Mouse (Mus musculus) intestine, embryonic 14.5 days (tissue): Measurements from ENCODE around the gene Rpl23a. TPM values are rescaled to one million over a fixed set of nuclear protein-coding genes. Genes with fewer than 3 reads are reported as not detected.

Experiments used
- ATAC-seq: fragments of 200-750 bp; cut with Nextera tagmentation; replicated peaks from 2 replicates; pipeline ENCODE4 v1.8.0; 2017; ENCODE audit warnings: low read depth, moderate number of reproducible peaks, moderate TSS enrichment, moderate library complexity; ENCODE audit not compliant: low FRiP score, low TSS enrichment
- DNase-seq: peaks from one replicate; pipeline ENCODE4 v3.0.0-alpha.2; 2018; ENCODE audit warnings: low spot score
- H3K27ac ChIP-seq: fragments of 300-500 bp; sonication (generic); 2 replicates; pipeline ENCODE4 v1.5.1; 2014; ENCODE audit warnings: low read depth, mild to moderate bottlenecking, control low read depth
- H3K27me3 ChIP-seq: fragments of 300-500 bp; sonication (generic); replicated peaks from 2 replicates; pipeline ENCODE4 v1.6.1; 2014; ENCODE audit warnings: low read length, control low read depth; ENCODE audit not compliant: control insufficient read depth, insufficient read depth
- H3K36me3 ChIP-seq: fragments of 300-500 bp; sonication (generic); 2 replicates; pipeline ENCODE4 v1.6.1; 2014; ENCODE audit warnings: low read length, control low read depth; ENCODE audit not compliant: control insufficient read depth, insufficient read depth
- H3K4me1 ChIP-seq: fragments of 300-500 bp; sonication (generic); replicated peaks from 2 replicates; pipeline ENCODE4 v1.6.1; 2014; ENCODE audit warnings: low read length, control low read depth, mixed read lengths; ENCODE audit not compliant: control insufficient read depth, insufficient read depth
- H3K4me2 ChIP-seq: fragments of 300-500 bp; sonication (generic); 2 replicates; pipeline ENCODE4 v1.6.1; 2014; ENCODE audit warnings: low read length
- H3K4me3 ChIP-seq: fragments of 300-500 bp; sonication (generic); 2 replicates; pipeline ENCODE4 v1.5.1; 2014; ENCODE audit warnings: low read depth, low read length, control low read depth, mixed read lengths
- H3K9ac ChIP-seq: fragments of 300-500 bp; sonication (generic); 2 replicates; pipeline ENCODE4 v1.6.1; 2014; ENCODE audit warnings: mild to moderate bottlenecking, low read length
- H3K9me3 ChIP-seq: fragments of 300-500 bp; sonication (generic); 2 replicates; pipeline ENCODE4 v1.6.1; 2016; ENCODE audit warnings: low read length, control low read depth; ENCODE audit not compliant: control insufficient read depth
- WGBS: fragments of 180-500 bp; shearing (Covaris S2); extraction: QIAGEN DNeasy Blood & Tissue Kit; methylation state at CpG from one replicate; pipeline ENCODE4 v1.1.7; 2014; 5-methylcytosine and 5-hydroxymethylcytosine counted together
- polyA plus RNA-seq: library from polyadenylated mRNA; unstranded; fragments of >200 nt; fragmentation: Nextera tagmentation; extraction: Ambion mirVana; gene quantifications from 2 replicates; pipeline ENCODE4 v1.2.1, GENCODE M21; 2014

The Rpl23a gene
- polyA plus RNA-seq, 1 experiment from 2014 or later = 1,870 TPM

DNA sequence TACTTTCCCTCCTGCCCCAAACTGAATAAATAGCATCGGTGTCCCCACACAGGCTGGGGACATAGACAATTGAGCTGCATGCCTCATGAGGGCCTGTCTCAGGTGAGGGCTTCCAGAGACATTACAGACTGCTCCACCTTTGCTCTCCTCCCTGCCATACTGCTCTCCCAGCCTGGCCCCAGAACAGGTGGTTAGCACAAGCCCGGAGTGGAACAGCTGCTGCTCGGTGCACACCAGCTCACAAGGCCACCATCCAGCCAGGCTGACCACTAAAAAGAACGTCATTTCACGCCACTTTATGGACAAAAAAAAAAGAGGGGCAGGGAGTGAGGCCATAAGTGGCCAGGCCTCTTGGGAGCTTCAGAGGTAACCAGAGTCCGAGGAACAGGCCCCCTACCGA lies 23.8 kb upstream of the Rpl23a start:
- Histone ChIP-seq H3K9ac (no peak overlapping the region), H3K9me3 (no peaks in the 10 kb centered on the region), H3K4me3 (no peak overlapping the region), H3K4me2 (no peak overlapping the region), H3K27ac (no peak overlapping the region), H3K27me3 (no peaks in the 10 kb centered on the region), H3K36me3 (peaks cover 78% of the 10 kb centered on the region), H3K4me1 (0 out of 2 replicates have a peak, but pooled peaks cover 5% of the 10 kb centered on the region)
- no peak for ATAC-seq
- 86% methylated on average over 7 of the region's 7 CpGs for WGBS
- no peak for DNase-seq

DNA sequence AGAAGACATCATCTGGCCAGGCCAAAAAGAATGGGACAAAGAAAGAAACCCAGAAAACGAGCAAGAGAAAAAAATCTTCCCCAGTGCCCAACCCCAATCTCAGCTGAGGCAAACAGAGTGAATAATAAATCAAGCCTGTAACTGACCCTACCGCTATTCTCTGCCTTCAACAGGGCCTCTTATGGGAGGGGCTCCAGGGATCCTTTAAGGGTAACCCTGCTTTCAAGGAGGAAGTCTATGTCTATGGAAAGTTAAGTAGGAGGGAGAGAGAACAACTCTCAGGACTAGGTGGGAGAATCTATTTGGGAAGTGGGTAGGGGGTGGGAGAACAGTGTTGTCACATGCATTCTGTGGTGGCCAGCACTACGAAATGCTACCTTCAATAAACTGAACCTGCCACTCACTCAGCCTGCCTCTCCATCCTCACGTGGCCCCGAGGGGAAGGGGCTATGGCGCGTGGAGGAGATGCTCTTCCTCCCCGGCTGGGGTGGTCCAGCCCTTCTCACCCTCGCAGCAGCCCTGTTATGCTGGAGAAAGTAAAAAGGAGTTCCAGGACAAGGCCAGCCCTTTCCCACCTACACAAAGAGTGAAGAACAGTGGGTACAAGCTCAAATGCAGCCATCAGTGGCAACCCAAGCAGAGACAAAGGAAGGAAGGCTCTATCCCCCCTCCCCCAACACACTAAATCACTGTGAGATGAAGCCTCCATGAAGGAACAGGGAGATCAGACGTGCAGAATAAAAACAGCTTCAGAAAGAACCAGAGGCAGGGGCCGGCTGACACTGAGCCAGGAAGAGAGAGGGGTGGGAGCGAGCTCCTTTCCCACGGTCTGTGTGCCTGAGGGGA lies 22.2 kb upstream of the Rpl23a start:
- H3K9ac ChIP-seq = no peak overlapping the region
- H3K4me3 ChIP-seq = no peak overlapping the region
- no peak overlapping the region for H3K27ac ChIP-seq
- H3K4me1 ChIP-seq = 0 out of 2 replicates have a peak, but pooled peaks cover 5% of the 10 kb centered on the region
- DNase-seq = no peak
- no peaks in the 10 kb centered on the region for H3K27me3 ChIP-seq
- WGBS = 50% methylated on average over 13 of the region's 13 CpGs
- no peak for ATAC-seq
- peaks cover 62% of the 10 kb centered on the region for H3K36me3 ChIP-seq
- H3K9me3 ChIP-seq = no peaks in the 10 kb centered on the region
- H3K4me2 ChIP-seq = no peak overlapping the region

DNA sequence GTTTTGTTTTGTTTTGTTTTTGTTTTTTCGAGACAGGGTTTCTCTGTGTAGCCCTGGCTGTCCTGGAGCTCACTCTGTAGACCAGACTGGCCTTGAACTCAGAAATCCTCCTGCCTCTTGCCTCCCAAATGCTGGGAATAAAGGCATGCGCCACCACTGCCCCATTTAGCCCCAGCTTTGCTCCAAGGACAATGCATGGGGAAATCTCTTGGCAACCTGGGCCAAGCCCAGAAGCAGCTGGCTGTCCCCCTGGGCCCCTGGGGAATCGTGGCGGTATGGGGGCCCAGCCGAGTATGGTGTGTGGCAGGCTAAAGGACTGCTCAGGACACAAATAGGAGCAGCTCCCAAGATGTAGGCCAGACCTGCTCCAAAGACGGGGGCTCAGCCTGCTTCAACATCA lies 20.9 kb upstream of the Rpl23a start:
- Histone ChIP-seq H3K4me2 (no peak overlapping the region), H3K27me3 (no peaks in the 10 kb centered on the region), H3K9me3 (no peaks in the 10 kb centered on the region), H3K27ac (no peak overlapping the region), H3K4me1 (0 out of 2 replicates have a peak, but pooled peaks cover 5% of the 10 kb centered on the region), H3K9ac (no peak overlapping the region), H3K4me3 (no peak overlapping the region), H3K36me3 (peaks cover 49% of the 10 kb centered on the region)
- WGBS = 80% methylated on average over 6 of the region's 6 CpGs
- ATAC-seq (no peak), DNase-seq (no peak)

DNA sequence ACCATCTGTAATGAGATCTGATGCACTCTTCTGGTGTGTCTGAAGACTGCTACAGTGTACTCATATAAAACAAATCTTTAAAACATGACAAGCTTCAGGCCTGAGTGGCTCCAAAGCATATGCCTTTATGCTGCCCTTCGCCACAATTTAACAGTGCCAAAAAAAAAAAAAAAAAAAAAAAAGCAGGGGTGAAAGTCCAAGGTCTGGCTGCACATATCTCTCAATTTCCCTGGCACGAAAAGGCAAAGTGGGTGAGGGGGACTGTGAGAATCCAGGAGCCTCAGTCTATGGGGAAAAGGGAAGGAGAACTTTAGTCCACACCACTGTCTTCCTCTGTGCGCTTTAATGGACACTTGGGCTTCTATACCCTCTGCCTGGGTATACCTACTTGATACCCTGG lies 19.0 kb upstream of the Rpl23a start:
- ATAC-seq (no peak), DNase-seq (no peak)
- Histone ChIP-seq H3K27ac (no peak overlapping the region), H3K9me3 (no peaks in the 10 kb centered on the region), H3K4me2 (no peak overlapping the region), H3K9ac (no peak overlapping the region), H3K36me3 (peaks cover 30% of the 10 kb centered on the region), H3K27me3 (no peaks in the 10 kb centered on the region), H3K4me1 (0 out of 2 replicates have a peak, but pooled peaks cover 5% of the 10 kb centered on the region), H3K4me3 (no peak overlapping the region)
- WGBS = 82% methylated on average over 3 of the region's 3 CpGs

DNA sequence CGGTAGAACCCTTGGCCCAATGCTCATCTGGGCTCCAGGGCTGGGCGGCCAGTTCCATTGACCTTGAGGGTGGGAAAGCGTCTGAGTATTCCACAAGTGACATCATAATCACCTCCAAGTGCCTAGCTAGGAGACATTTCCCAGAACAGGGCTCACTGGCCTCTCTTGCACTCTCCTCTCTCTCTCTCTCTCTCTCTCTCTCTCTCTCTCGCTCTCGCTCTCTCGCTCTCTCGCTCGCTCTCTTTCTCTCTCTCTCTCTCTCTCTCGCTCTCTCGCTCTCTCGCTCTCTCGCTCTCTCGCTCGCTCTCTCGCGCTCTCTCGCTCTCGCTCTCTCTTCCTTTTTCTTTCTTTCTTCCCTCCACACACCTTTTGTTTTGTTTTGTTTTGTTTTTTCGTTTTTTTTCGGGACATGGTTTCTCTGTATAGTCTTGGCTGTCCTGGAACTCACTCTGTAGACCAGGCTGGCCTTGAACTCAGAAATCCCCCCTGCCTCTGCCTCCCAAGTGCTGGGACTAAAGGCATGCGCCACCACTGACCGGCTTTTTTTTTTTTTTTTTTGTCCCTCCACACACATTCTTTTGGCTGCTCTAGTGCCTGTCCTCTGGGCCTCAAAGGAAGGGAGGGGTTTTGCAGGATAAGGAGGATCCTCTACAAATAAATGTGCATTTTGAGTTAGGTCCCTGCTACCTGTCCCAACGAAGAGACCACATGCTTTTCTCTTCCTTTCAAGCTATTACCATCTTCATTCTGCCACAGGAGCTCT lies 11.9 kb upstream of the Rpl23a start:
- H3K27me3 ChIP-seq = no peaks in the 10 kb centered on the region
- no peak overlapping the region for H3K9ac ChIP-seq
- peak overlapping the region; percentile 64 for H3K4me2 ChIP-seq
- DNase-seq = no peak
- H3K4me1 ChIP-seq = peaks cover 4% of the 10 kb centered on the region
- no peaks in the 10 kb centered on the region; the same call in 1 of the 2 replicates for H3K9me3 ChIP-seq
- H3K27ac ChIP-seq = no peak overlapping the region
- ATAC-seq = no peak
- WGBS = 51% methylated on average over 23 of the region's 23 CpGs
- peaks cover 29% of the 10 kb centered on the region for H3K36me3 ChIP-seq
- peak overlapping the region; percentile 51 for H3K4me3 ChIP-seq

DNA sequence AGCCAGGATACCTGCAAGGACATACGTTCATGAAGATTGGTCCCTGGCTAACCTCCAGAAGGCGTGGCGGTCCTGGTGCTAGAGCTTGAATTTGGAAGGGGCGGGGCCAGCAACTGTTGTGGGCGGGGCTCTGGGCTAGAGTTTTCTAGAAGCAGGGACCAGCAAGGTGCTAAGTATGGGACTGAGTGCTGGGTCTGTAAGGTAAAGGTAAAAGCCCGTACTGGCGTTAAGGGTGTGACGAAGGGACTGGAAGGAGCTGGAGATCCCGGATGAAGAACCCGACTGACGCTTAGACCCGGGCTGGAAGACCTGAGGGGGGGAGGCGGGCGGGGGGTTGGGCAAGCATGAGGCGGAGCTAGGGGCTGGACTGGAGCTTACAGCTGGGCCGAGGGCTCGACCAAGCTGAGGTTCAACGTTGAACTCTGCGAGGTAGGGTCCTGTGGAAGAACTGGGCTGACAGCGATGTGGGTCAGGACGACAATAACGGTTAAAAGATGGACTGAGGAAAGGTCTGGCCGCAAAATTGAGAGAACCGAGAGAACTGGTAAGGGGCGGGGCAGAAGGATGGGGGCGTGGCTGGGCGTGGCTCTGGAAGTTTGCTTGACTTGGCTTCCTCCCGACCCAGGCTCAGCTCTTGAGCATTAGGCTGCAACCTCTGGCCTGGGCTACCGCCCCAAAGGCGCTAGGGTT lies 11.2 kb upstream of the Rpl23a start:
- peak; percentile 87 for DNase-seq
- peak overlapping the region; percentile 64 for H3K4me2 ChIP-seq
- H3K9ac ChIP-seq = peak overlapping the region; percentile 35; the same call in 1 of the 2 replicates
- peak; percentile 75 for ATAC-seq
- H3K4me1 ChIP-seq = peaks cover 12% of the 10 kb centered on the region
- peaks cover 30% of the 10 kb centered on the region for H3K36me3 ChIP-seq
- H3K4me3 ChIP-seq = peak overlapping the region; percentile 51
- 2% methylated on average over 30 of the region's 30 CpGs for WGBS
- H3K27me3 ChIP-seq = no peaks in the 10 kb centered on the region
- no peaks in the 10 kb centered on the region; the same call in 1 of the 2 replicates for H3K9me3 ChIP-seq
- H3K27ac ChIP-seq = 0 out of 2 replicates have a peak overlapping the region, but pooled peaks have one; percentile 22

DNA sequence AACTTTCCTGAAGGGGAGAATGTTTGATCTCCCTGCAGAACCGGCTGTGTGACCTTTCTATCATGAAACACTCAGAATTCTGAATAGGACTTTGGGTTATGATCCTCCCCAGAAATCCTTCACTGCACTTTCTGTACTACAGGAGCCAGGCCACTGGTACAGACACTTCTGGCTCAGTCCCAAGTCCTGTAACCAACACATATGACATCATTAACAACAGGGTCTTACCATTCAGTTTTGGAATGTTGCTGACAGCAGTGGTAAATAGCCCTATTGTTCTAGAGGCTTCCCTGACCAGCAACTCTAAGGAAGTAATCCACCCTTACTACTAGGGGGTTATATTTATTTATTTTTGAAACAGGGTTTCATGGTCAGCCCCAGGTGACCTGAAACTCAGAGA lies 9.7 kb upstream of the Rpl23a start, which contains the start of gene Proca1:
TSS of gene Proca1 (plus strand) at position 280 of the 400 bp plus-strand sequence.
- no peak within 1 kb of the TSS for H3K27ac ChIP-seq
- DNase-seq (no peak), ATAC-seq (no peak)
- no peaks in the 10 kb centered on the region for H3K27me3 ChIP-seq
- H3K4me1 ChIP-seq = peaks cover 12% of the 10 kb centered on the region
- 73% methylated on average over 1 of the region's 1 CpGs for WGBS
- H3K4me3 ChIP-seq = peak within 1 kb of the TSS; percentile 51
- peaks cover 30% of the 10 kb centered on the region for H3K36me3 ChIP-seq
- H3K9ac ChIP-seq = peak within 1 kb of the TSS; percentile 35; the same call in 1 of the 2 replicates
- no peaks in the 10 kb centered on the region; the same call in 1 of the 2 replicates for H3K9me3 ChIP-seq
- peak within 1 kb of the TSS; percentile 64 for H3K4me2 ChIP-seq

DNA sequence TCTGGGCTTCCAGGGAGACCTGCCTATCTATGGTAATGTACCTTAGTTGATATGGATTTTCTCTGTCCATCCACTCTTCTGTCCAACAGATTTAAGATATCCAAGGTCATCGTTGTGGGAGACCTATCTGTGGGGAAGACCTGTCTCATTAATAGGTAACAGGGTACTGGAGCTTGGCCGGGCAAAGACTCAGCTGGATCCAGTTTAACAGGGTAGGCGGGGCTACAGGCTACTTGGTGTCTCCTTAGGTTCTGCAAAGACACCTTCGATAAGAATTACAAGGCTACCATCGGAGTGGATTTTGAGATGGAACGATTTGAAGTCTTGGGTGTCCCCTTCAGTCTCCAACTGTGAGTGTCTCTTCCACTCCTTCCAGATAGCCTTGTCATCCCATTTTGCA lies 6.7 kb upstream of the Rpl23a start:
- H3K9ac ChIP-seq = peak overlapping the region; percentile 89
- WGBS = 54% methylated on average over 6 of the region's 6 CpGs
- no peaks in the 10 kb centered on the region; the same call in 1 of the 2 replicates for H3K9me3 ChIP-seq
- H3K36me3 ChIP-seq = peaks cover 30% of the 10 kb centered on the region
- H3K4me1 ChIP-seq = peaks cover 18% of the 10 kb centered on the region
- peak overlapping the region; percentile 80 for H3K4me3 ChIP-seq
- DNase-seq = no peak
- no peak for ATAC-seq
- H3K4me2 ChIP-seq = peak overlapping the region; percentile 48
- peak overlapping the region; percentile 99 for H3K27ac ChIP-seq
- no peaks in the 10 kb centered on the region for H3K27me3 ChIP-seq
